Mouse (Mus musculus): Measurements from ENCODE around the gene Cnga3. TPM values are rescaled to one million over a fixed set of nuclear protein-coding genes. Genes with fewer than 3 reads are reported as not detected.
A peak's percentile ranks its signal among the peaks of the same experiment; 100 is the strongest.

Gene Cnga3
- total RNA-seq, 2 experiments from 2014 or later, result 0.24 to 0.32 TPM

DNA sequence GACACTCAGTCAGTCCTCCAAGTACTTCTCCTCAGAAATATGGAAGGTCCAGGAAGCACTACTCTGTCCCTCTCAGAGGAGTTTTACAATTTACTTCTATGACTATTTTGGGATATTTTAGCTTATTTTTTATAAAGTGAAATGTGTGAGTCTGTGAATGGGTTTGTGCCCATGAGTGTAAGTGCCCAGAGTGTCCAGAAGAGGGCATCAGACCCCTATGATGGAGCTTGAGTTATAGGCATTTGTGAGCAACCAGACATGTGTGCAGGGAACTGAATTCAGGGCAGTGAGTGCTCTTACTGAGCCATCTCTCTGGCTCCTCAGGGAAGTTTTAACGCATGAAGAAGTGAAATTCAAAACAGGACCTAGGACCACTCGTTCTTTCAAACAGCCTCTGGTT, 44.2 kb downstream of the Cnga3 start:
- intact Hi-C loops (cut with DNase I), result no loop called here
- no peak for DNase-seq

DNA sequence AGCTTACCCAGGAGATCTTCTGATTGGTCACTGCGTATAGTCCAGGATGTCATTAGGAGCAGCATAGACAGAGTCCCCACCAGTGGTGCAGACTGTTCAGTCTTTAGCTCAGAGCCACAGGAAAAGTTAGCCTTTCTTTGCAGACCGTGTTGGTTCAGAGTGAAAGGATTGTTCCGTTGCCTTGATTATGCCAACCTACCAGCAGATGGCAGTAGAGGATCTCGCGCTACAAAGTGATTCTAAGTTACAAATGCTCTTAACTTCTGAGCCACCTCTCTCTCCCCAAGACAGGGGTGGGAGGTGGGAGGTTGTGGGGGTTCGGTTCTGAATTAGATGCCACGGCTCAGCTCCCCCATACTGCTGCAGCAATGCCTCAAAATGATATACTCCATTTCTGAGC, 58.2 kb downstream of the Cnga3 start:
- intact Hi-C loops (cut with DNase I), result loop anchor here (1.0 kb wide), 2 partner anchors 130 to 364 kb away; no protein-coding TSS in a partner anchor
- peak; percentile 50 to 72 for DNase-seq

DNA sequence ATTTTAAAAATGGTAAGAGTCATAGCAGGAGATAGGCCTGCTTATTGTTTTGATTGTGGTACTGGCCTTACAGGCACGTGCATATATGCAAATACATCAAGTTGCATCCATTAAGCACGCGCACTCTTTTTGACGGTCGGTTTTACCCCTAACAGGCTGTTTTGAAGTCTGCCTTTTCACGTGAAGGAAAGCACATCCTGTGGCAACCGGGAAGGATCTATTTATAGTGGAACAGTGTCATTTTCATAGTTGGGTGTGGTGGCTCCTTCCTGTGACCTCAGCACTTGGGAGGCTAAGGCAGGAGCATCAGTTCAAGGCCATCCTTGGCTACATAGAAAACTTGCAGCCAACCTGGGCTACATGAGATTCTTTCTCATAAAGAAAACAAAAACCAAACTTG, 72.3 kb downstream of the Cnga3 start:
- intact Hi-C loops (cut with DNase I), result no loop called here

DNA sequence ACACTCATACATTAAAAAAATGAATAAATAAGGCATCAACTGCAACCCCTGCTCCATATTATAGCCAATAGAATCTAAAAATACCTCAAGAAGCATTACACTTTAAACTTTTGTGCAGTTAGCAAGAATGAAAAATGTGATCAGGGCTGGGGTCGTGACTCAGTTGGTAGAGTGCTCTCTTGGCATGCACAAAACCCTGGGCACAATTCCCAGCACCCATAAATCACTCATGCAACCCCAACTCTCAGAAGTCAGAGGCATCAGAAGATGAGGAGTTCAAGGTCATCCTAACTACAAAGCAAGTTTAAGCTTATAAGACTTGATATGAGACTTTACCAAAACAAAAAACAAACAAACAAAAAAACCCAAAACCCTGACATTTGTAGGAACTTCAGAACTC, 73.5 kb downstream of the Cnga3 start:
- intact Hi-C loops (cut with DNase I), result no loop called here
- DNase-seq, result no peak

More for the DNA sequence above, 72.3 kb downstream of the Cnga3 start:
- DNase-seq, result no peak

DNA sequence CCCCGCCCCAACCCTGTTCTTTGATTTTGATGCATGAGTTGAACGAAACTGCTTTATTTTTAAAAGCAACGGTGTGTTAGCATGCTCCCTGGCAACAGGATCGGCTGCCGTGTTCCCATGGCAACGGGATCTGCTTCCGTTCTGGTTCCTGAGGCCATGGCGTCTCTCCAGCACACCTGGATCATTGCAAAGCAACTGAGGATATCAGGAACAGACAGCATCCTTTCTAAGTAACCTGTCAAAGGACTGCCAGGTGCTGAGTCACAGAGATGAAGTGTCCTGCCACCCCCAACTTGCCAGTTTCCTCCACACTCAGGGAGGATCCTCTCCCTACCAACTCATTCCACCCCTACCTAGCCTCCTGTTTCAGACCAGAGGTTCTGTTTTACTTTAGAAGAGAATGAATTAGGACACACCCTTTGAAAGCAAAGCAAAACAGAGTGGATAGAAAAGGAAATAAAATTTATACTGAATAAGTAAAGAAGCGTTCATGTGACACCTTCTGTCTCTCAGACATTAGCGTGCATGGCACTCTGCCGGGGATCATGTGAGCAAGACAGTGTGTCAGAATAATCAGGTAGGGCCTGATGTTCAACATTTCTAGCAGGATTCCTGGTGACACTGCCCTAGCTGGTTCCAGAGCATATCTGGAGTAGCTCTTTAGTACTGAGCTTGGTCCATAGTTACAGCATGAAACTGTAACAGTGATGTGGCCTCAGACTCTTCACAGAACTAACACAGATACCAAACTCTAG, 74.1 kb downstream of the Cnga3 start:
- intact Hi-C loops (cut with DNase I), result no loop called here
- DNase-seq, result no peak

DNA sequence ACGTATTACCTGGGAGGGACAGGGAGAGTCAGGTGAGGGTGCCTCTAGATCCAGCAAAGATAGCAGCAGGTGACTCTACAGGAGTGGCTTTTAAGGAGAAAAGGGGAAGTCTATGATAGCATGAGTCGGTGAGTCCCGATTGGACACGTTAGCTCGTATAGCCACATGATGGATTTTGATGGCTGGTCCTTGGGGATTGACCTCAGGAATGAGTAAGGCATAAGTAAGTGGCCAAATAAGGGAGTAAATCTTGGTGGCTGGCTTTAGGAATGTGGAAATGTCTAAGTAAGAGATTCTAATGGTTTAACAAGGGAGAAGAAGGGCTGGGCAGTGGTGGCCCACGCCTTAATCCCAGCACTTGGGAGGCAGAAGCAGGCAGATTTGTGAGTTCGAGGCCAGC, 74.7 kb downstream of the Cnga3 start:
- intact Hi-C loops (cut with DNase I), result no loop called here
- DNase-seq, result no peak

DNA sequence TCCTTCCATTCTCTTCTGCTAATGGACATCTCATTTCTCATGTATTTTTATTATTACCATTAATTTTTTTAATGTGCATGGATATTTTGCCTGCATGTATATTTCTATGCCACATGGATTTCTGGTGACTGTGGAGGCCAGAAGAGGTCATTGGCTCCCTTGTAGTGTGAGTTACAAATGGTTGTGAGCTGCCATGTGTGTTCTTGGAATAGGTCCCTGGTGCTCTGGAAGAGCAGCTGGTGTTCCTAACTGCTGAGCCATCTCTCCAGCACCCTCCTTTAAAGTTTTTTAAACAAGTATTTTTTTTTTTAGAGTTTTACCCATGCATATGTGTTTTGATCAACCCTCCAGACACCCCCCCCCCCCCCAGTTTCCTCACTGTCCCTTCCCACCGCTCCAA, 82.2 kb downstream of the Cnga3 start:
- intact Hi-C loops (cut with DNase I), result no loop called here
- DNase-seq, result no peak

DNA sequence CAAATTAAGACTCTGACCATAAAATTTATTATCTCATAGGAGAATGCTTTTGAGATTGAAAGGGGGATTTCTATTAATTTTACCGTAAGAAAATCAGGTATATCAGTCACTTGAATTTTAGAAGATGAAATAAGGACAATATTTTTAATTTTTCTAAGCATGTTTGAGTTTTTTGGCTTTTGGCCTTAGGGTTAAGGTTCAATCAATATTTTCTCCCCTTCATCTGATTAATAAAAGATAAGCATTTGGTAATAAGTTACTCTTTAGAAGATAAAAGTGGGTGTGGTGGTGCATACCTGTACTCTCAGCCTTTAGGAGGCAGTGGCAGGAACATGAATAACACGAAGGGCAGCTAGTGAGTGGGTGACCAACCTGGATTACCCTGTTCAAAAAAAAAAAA, 84.7 kb downstream of the Cnga3 start:
- no peak for DNase-seq
- intact Hi-C loops (cut with DNase I), result no loop called here

DNA sequence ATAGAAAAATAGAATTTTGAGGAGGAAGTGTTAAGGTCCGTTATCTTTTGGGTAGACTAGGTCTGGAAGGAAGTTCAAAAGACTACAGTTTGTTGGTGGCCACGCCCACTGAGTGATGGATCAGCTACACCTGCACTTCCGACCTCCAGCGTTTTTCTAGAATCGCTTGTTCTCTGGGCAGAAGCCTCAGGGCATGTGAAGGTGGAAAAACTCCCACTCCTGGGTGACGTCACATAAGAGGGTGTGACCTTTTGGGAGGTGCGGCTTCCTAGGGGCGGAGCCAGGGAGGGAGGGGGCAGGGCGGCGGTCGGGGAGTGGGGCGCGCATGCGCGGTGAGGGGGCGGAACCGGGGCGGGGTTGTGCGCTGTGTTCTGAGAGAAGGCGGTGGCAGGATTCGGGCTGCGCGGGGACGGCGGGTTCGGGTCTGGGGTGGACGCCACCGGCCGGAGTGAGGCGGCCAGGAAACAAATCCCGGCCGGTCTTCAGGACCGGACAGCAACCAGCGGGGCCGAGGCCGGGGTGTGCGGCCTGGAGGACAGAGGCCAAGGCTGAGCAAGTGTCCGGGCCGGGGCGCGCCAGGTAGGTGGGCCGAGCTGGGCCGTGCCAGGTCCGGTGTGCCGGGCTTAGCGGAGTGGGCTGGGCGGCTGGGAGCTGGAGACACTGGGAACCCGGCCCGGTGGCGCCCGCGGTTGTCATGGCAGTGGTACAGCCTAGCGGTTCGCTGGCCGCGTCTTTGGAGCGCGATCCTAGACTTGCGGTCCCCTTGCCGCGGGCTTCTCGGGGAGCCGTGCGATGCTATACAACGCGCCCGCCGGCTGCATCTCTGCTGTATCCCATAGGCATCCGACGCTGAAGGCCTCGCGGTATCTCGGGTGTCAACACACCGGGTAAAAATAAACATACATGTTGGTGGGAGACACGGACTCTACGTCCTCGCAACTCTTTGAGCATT, 85.6 kb downstream of the Cnga3 start, which contains the start of gene Inpp4a:
Inpp4a (plus strand) TSS at position 326 of the 952 bp plus-strand sequence.
- intact Hi-C loops (cut with DNase I), result loop anchor here (5.0 kb wide), 1 partner anchor 52 kb away; no protein-coding TSS in a partner anchor
- DNase-seq, result peak; percentile 96 to 97

DNA sequence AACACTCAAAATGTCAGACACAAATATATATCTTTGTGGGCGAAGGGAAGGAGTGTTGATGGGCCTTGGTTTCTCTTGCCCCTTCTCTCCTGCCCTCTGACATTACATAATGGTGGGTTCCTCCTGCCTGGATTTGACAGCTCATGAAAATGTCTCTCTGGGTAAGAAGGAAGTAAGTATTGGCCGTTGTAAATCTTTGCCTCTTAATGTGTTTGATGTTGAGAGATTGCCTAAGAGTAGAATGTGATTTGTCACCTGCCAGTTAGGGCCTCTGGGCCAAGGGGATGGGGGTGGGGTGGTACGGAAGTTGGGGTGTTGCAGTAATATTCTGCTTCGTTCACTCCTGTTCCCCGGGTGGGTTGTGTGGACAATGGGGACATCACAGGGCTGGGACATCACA, 86.4 kb downstream of the Cnga3 start:
- no peak for DNase-seq
- intact Hi-C loops (cut with DNase I), result loop anchor here (5.0 kb wide), 1 partner anchor 52 kb away; no protein-coding TSS in a partner anchor

DNA sequence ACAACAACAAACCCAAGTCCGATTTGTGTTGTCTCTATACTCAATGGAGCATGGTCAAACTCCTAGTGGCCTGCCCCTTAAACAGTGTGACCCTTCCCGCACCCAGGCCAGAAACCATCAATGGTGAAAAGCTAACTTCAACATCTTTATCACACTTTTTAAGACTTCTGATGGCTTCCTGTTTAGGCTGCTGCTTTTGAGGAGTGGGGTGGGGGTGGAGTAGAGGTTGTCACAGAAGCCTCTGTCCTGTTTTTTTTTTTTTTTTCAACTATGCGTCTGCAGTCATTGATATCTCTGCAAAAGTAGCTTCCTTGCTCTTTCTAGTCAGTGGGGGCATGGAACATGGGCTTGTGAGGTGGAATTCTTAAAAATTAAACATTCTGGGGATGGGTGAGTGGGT, 88.6 kb downstream of the Cnga3 start:
- intact Hi-C loops (cut with DNase I), result loop anchor here (5.0 kb wide), 1 partner anchor 50 kb away; no protein-coding TSS in a partner anchor
- no peak for DNase-seq

DNA sequence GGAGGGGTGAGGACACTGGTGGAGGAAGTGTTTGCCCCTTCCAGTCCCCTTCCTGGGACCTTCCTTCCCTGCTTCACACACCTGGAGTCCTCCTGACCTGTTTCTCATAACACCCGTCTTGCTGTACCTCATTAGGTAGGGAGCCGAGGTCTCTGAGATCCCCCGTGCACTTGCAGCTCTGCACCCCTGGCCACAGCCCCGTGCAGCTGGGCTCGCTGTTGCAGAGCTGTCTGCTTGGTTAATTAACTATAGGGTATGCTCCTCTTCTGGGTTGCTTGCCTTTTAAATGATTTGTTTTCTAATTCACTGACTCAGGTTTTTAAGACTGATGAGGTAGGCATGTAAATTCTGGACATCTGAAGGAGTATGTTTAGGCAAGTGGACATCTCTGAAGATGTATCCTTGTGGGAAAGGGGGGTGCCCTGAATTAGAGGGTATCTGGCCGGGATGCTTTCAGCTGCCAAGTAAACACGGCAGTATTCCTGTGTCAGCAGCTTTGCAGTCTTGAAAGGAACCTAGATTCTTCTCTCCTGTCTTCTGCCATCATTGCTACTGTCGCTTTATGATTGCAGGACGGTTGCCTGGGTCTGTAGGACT, 91.6 kb downstream of the Cnga3 start:
- intact Hi-C loops (cut with DNase I), result no loop called here
- no peak for DNase-seq

DNA sequence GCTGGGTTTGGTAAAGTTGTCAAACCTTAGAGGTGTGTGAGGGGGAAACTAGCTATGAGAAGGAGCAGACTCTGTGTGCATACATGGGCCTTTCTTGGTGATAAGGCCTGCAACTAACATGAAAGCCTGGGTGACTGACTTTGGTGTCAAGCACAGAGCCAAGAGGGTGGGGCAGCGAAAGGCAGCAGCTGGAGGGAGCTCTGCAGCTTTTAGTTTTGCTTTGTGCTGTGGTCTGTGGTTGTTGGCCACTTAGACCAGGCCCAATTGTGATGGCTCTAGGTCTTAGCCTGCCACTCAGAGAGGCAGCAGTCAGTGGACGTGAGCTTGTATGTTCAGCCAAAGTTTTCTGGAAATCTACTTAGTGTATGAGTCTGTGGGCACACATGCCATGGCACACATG, 93.4 kb downstream of the Cnga3 start:
- no peak for DNase-seq
- intact Hi-C loops (cut with DNase I), result no loop called here

DNA sequence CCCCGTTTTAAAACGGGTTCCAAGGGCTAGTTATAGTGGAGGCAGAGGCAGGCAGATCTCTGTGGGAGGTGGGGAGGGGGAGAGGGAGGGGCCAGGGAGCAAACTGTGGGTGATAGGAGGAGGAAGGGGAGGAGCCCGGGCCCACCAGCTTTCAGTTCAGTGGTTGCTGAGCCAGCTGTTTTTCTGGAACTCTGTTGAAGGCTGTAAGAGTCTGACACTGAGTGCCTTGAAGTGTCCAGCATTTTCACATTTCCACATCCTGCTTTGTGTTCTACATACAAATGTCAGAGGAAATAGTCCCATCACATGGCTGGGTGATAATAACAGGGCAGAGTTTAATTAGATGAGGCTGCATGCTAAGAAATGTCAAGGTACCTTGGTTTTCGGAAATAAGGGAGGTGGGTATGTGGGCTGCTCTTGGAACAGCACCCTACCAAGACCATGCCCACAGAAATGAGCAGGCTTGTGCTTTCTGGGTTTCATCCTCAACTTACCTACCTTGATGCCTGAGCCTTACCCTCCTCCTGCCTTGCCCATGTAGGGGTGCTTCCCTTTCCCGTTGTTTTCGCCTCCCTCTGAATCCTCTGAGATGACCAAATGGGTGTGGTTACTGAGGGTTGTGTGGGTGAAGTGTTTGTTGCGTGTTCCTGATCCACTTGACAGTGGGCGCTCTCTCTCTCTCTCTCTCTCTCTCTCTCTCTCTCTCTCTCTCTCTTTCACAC, 93.9 kb downstream of the Cnga3 start:
- intact Hi-C loops (cut with DNase I), result no loop called here
- no peak for DNase-seq

DNA sequence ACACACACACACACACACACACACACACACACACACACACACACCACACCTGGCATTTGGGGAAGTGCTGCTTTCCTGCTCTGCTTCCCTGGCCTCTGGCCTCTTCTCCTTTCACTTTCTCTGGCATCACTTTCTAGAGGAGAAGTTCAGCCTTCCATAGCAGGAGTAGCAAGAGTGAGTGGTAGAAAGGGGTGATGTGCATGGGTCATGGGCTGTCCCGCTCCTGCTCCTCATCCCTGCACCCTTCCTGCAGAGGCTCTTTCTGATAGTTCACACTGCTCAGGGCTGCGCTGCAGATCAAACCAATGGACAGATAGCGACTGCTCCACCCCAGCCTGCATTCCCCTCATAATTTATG, 94.5 kb downstream of the Cnga3 start:
- intact Hi-C loops (cut with DNase I), result no loop called here
- no peak for DNase-seq

DNA sequence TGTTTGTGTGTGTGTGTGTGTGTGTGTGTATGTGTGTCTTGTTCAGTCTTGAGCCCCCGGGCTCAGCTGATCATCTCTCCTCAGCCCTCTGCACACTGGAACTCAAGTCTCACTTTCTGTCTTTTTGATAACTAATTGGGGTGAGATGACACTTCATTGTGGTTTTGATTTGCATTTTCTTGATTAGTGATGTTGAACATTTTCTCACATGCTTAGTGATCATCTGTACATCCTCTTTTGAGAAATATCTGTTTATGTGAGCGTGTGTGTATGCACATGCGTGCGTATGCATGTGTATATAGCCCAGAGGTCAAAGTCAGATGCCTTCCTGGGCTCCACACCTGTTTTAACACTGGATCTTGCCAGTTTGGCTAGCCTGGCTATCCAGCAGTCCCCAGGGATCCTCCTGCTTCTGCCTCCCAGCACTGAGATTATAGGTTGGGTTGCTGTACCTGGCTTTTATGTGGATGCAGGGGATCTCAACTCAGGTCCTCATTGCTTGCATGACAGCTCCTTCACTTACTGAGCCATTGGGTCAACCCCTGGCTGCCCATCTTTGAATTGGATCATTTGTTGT, 95.8 kb downstream of the Cnga3 start:
- DNase-seq, result no peak
- intact Hi-C loops (cut with DNase I), result no loop called here

Measured in heart, postnatal 14 days (tissue).